Mouse (Mus musculus) thymus, postnatal 36 days (tissue): Measurements from ENCODE around the gene Pkig.
"Not testable (repeated sequence)": the region's sequence is repeated elsewhere in the genome, so short reads cannot be mapped to it uniquely, and the experiment has no call there.

Source experiments
- DNase-seq, 2 experiments: peaks; one replicate each; pipeline ENCODE4 v3.0.0; 2022; ENCODE audit warnings: mixed read lengths in 2 of 2

Gene Pkig

GRCm38 (mm10) chr2:163644047-163644446 is 14.1 kb upstream of the Pkig start:
- DNase-seq = no peak

- DNase-seq = peak; percentile 100
Measured at GRCm38 (mm10) chr2:163644575-163645385, 13.4 kb upstream of the Pkig start, which contains the start of gene Serinc3. Gene Serinc3 (minus strand): TSS chr2:163645131.

DNA sequence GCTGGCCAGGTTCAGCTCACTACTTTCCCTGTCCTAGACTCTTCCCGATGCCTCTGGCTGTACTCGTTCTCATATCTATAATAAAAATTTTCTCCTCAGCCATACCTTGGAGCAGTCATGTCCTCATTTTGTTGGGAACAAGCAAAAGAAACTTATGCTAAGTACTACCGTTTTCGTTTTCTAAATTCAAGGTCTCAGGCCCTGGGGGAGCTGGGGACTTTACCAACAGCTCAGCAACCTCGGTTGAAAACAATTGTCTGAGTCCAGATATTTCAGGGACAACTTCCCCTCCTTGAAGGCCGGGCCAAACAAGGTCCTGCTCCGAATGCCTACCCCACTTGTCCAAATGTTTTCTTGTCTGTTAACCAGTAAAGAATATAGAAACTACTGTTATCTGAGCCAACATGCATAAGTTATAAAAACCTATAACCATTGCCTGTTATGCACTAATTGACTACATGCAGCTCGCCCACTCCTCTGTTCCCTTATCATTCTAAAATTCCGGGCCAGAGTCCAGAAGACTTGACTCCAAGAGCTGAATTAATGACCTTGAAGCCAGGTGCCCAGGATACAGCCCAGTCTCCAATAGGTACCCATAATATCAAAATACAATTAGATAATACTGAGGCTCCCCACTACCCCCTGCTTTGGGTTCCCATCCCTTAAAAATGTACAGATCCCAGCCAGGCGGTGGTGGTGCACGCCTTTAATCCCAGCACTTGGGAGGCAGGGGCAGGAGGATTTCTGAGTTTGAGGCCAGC is 12.3 kb upstream of the Pkig start:
- no peak for DNase-seq

DNA sequence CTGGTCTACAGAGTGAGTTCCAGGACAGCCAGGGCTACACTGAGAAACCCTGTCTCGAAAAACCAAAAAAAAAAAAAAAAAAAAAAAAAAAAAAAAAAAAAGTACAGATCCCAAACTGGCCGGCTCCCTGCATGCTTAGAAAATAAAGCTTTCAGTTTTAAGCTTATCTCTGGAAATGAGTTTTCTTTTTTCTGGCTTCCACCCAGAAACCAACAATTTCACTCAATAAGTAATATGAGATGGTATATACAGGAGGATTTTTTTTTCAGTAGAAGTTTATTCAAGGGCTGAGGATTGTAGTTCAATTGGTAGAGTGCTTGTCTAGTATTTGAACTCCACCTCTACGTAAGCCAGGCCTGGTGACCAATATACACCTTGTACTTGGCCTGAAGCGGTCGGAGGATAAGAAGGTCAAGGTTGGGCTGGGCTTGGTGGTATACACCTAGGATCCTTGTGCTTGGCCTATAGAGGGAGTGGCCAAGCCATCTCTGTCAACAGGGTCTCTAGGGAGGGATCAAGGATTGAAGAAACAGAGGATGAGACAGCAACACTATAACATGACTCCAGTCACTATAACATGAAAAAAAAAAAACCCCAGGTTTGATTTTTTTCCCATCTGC is 11.6 kb upstream of the Pkig start:
- no peak for DNase-seq

DNA sequence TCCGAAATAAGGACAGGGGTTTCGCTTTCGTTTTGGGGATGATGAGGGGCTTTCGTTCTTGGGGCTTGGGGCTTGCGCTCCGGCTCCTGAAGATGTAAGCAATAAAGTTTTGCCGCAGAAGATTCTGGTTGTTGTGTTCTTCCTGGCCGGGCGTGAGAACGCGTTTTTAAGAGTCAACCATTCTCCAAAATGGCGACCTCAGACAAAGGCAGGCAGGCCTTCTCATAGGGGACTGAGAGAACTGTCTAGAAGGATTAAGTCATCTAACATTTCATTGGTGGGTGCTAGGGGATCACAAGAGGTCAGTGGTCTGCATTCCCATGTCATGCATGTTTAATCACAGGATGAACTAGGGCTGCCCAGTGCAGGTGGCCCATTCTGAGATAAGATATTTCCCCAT is 2.5 kb upstream of the Pkig start:
- DNase-seq = not testable (repeated sequence)

GRCm38 (mm10) chr2:163657486-163657885 is 700 bp upstream of the Pkig start:
- no peak for DNase-seq

DNA sequence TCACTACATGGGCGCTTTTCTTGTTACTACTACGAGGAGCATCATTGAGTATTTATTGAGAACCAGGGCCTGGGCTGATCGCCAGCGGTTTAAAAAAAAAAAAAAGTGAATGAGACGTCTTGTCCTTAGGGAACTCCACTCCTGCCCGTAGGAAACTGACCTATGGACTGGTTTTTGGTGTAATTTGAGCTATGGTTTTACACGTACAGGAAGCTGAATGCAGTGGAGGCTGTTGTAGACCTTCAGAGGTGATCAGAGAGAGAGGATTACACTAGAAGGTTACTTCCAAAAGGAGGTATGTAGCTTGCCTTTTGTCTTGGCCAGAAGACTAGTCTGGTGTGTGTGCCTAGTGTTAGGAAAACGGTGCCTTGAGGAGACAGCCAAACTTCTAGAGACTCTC is 755 bp downstream of the Pkig start:
- no peak for DNase-seq

- DNase-seq = peak in 1 of 2 experiments; percentile 60
Measured at GRCm38 (mm10) chr2:163659431-163659830, 1.2 kb downstream of the Pkig start.

DNA sequence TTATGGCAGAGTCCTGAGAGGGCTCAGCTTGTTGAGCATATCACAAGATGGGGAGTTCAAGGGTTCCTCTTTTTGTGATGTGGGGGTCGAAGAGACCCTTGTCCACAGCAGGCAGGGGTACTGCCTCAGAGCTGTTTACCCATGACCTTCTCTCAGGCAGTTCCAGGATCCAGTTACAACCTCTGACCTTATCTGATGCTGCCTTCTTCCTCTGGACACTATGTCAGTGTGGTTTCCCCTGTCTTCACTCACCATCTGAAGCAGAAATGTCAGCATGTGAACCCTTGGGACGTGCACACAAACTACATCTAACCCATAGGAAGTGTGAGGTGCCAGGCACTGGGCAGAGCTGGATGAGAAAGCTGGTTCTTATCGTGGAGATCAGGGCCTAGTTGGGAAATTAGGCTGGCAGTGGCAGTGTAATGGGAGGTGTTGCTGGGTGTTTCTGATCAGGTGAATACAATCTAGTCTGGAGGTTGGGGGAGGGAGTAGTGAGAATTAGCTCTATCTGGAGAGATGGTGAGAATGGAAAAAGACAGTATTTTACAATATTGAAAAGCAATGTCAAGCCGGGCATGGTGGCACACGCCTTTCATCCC is 2.0 kb downstream of the Pkig start:
- DNase-seq = no peak

DNA sequence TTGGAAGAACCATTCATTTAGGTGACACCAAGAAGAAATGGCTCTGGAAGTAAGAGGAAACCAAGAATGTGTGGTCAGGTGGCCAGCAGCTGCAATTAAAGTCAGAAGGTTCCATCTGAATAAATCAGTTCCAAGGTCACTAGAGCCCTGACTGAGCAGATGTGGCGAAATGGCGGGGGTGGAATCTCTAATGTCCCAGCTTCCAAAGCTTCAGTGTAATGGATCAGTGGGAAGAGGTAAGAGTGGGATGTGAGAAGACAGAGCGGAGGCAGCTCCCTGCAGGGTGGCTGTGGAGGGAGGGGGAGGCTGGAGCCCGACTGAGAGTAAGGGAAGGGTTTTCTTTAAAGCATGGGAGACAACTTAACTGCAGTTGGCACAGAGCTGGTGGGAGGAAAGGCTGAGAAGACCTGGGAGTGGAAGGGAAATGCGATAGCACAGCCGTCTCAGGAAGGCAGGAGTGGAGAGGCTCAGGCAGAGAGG is 3.2 kb downstream of the Pkig start:
- no peak for DNase-seq

- no peak for DNase-seq
Measured at GRCm38 (mm10) chr2:163662076-163662475, 3.9 kb downstream of the Pkig start.

- DNase-seq = no peak
Measured at GRCm38 (mm10) chr2:163662698-163663221, 4.6 kb downstream of the Pkig start.

GRCm38 (mm10) chr2:163663930-163664329 is 5.7 kb downstream of the Pkig start:
- DNase-seq = no peak

DNA sequence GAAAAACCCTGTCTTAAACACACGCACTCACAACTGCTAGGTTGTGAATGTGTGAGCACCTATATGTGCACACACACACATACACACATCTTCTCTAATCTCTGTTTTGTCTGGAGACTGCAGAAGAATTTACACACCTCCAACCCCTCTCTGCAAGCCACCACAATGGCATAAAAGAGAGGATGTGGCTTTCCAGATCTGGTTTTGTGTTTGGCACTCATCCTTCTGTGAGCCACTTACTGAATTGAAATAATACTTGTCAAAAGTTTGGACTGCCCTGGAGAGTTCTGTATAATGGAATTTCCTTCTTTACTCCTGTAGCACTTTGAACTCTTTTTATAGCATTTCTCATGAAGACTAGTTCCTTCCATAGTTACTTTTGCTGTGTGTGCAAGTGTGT is 8.9 kb downstream of the Pkig start:
- DNase-seq = no peak

DNA sequence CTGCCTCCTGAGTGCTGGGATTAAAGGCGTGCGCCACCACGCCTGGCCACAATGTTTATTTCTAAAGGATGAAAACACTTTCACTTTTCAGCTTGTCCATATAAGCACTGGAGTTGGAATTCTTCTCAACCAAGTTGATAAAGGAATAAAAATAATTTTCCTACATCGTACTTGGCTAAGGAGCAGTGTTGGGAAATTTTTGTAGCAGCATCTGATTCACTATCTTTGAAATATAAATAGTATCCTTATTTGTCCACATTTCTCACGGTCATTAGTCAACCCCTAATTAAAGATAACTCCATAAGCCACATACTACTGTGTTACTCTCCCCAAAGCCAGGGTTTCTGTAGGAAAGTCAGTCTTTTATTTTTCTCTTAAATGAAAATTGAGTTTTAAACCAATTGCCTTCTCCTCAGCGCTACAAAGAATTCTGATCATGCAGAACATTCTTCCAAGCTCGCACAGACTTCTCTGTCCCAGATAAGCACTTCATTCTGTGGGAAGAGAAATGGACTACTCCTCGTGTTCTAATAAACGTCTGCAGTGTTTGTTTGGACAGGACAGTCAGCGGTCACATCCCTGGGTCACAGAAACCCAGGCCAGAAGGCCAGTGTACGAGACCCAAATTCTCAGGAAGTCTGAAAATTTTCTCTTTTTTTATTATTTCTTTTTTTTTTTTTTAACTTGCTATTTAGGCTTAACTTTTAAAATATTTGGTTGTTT is 12.8 kb downstream of the Pkig start:
- DNase-seq = no peak

- no peak for DNase-seq
Measured at GRCm38 (mm10) chr2:163674397-163674796, 16.2 kb downstream of the Pkig start.

DNA sequence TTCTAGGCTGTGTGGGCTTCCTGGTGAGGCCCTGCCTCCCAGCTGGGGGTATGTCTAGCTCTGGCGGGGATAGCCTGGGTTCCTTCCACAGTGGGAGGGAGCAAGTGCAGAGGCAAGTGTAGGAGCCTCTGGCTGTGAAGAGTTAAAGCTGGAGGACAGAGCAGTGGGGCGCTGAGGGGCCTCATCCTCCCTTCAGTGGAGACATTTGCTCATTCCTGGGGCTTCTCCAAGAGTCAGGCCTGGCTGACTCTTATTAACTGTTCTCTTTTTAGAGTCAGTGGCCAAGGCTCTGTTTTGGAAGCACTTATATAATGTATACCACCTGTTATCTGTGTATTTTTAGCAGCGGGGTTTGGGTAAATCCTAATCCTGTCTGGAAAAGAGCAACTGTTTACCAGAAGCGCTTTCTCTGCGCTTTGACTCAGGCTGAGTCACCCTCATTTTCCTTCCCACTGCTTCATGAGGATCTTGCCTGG is 17.0 kb downstream of the Pkig start:
- no peak for DNase-seq

DNA sequence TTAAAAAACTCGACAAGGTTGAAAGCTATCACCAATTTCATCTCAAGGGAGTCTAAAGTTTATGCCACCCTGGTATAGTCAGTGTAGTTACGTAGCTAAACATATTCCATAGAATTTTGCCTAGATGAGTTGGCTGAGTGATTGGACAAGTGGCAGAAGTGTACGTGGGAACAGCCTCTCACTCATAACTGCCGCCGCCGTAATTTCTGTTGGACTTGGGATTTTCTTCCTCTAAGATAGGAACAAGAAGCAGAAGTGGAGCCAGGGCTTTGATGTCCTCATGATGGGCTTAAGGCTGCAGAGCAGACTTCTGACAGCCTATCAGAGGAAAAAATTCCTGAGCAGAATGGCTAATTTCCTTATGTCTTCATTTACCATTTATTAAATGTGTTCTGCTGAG is 17.5 kb downstream of the Pkig start:
- no peak for DNase-seq

DNA sequence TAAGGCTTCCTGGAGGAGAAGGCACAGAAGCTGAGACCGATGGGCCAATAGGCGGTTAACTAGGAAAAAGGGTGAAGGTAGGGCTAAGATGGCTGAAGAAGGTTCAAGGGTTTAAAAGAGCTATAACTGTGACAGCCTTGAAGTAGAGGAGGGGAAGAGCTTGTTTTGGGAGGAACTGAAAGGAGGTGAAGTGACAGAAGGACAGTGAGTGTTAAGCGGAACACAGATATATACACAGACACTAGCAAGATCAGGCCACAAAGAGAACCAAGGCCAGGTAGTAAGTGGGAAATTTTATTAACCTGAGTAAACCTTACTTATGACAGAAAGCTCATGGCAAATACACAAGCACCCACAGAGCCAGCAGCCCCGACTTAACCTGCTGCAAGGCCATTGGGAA is 18.1 kb downstream of the Pkig start:
- no peak for DNase-seq

- DNase-seq = no peak
Measured at GRCm38 (mm10) chr2:163676745-163677144, 18.6 kb downstream of the Pkig start.

DNA sequence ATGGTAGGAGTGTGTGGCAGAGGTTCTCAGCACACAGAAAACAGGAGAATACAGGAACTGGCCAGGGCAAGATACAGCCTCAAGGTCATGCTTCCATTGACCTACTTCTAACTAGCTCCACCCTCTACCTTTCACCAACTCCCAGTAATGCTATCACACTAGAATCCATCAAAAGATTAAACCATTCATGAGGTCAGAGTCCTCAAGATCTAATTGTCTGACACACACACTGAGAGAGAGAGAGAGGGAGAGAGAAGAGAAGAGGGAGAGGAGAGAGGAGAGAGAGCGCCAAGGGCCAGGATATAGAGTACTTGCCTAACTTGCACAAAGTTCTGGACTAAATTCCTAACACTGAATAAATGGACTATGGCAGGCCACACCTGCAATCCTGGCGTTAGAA is 24.2 kb downstream of the Pkig start:
- DNase-seq = no peak

GRCm38 (mm10) chr2:163685287-163685686 is 27.1 kb downstream of the Pkig start:
- no peak for DNase-seq
